Mouse (Mus musculus): Measurements from ENCODE around the gene Prox1.
A peak's percentile ranks its signal among the peaks of the same experiment; 100 is the strongest.

Gene Prox1

GRCm38 (mm10) chr1:190088929-190089328, 81.6 kb downstream of the Prox1 start:
- no peak for DNase-seq (ENCODE audit: low read depth, low spot score)

DNA sequence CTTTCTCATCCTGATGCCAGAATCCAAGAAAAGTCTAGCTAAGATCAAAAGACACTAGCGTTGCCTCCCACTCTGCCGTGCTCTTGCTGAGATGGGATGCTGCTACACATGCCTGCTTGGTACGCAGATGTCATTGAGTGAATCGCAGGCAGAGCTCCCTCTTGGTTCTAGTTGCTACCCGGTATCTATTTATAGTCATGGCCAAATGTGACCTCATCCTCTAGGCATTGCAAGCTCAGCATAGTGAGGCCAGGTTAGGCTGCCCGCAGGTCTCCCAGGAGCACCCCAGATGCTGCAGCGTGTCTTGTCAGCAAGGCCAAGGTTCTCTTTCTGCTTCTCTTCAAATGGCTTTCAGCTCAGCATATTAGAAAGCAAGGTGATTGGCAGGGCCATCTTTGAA, 84.8 kb downstream of the Prox1 start:
- peak; percentile 75 for DNase-seq (ENCODE audit: low read depth, low spot score)

DNA sequence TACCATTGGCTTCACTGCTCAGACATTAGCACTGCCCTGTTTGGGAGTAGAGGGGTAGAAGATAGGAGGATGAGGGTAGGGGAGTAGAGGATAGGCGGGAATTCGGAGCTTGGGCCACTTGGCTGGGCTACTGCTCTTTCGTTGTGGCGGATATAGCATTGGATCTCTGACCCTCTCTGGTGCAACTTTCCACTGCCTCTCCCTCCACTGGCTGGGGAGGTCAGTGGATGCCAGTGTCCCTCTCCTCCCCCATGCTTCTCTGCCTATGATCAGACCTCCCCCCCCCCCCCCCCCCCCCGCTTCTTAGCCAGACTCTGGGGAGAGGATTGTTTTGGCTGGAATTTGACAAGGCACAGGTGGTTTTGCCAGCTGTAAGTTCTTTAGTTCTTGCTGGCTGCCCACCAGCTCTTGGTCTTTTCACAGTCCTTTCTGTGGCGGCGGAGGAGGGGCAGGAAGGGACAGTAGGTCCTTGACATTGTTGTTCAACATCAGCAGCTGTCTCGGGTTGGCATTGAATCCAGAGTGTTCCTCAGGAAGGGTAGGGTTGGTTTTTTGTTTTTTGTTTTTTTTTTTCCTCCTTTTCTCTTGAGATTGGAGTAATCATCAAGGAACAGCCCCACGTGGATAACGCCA, 90.8 kb downstream of the Prox1 start:
- no peak for DNase-seq (ENCODE audit: low read depth, low spot score)

DNA sequence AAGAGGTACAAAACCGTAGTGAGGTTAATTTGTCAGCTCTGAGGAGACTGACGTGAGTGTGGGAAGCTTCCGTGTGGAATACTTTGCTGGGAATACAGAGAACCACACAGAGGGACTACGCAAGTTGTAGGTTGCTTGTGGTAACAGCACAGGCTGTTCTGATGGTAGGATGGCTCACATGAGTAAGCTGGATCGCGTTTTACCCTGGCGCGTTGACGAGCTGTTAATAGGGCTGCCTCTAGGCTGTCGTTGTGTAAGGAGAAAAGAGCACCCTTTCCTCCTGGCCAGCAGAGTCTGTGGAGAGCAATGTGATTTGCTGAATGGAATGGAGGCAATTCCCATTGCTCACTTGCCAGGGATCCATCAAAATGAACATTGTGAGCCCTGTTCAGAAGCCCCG, 93.9 kb downstream of the Prox1 start:
- DNase-seq (ENCODE audit: low read depth, low spot score), result peak; percentile 44

Data from brain, adult 2 months (tissue).